Mouse (Mus musculus): ENCODE data around the gene Enox1.

Enox1 gene

GRCm38 (mm10) chr14:77376731-77377130, 220.2 kb downstream of the Enox1 start:
- no peak for DNase-seq

GRCm38 (mm10) chr14:77377439-77377838, 220.9 kb downstream of the Enox1 start:
- DNase-seq = no peak

- no peak for DNase-seq
These were observed 221.3 kb downstream of the Enox1 start for GRCm38 (mm10) chr14:77377873-77378272.

DNA sequence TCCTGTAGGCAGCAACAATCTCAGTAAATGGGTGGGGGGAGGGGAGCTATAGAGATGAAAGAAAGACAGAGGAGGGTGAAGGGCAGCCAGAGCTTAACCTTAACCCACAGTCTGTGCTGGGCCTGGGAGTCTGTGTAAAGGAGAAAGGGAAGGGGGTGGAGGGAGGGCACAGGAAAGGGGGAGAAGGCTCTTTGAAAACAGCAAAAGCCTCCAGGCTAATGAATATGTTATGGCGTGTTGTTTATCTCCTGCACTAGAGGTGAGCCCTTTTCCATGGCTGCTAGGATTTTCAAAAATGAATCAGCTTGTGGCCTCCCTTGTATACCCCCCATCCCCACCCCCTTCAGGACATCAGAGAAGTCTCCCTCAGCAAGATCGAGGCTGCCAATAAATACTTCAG, 225.0 kb downstream of the Enox1 start:
- no peak for DNase-seq

- DNase-seq = no peak
These were observed 229.1 kb downstream of the Enox1 start for GRCm38 (mm10) chr14:77385621-77386020.

DNA sequence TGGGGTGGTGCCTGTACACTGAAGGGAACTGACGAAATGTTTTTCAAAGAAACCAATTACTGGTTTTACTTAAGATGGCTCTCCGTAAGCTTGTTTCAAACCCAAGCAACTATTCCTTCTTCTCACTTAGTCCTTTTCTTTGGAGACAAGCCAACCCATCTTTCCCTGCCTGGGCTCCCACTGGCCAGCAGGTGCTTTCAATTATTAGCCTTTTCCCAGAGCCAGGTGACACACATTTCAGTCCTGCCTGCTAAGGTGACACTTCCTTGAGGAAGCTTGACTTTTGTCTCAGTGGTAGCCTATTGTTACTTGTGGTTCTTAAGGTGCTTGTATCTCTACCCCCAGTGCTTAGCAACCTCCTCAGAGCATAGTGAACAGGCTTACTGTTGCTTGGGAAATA, 231.3 kb downstream of the Enox1 start:
- DNase-seq = no peak

- DNase-seq = no peak
These were observed 232.7 kb downstream of the Enox1 start for GRCm38 (mm10) chr14:77389276-77389675.

DNA sequence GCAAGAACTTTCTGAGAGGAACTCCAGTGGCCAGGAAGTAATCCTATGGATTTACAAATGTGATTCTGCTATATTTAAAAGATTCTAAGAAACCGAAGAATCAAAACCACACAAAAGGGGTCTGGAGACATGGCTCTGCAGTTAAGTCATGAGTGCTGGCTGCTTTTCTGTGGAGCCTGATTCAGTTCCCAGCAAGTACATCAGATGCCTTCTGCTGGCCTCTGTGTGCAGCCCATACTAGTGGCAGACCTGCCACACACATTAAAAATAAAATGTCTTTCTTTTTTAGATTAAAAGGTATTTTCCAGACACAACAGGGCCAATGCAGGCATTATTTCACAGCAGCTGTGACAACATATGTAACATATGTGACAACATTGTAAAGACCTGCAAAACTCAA, 235.9 kb downstream of the Enox1 start:
- DNase-seq = no peak

DNA sequence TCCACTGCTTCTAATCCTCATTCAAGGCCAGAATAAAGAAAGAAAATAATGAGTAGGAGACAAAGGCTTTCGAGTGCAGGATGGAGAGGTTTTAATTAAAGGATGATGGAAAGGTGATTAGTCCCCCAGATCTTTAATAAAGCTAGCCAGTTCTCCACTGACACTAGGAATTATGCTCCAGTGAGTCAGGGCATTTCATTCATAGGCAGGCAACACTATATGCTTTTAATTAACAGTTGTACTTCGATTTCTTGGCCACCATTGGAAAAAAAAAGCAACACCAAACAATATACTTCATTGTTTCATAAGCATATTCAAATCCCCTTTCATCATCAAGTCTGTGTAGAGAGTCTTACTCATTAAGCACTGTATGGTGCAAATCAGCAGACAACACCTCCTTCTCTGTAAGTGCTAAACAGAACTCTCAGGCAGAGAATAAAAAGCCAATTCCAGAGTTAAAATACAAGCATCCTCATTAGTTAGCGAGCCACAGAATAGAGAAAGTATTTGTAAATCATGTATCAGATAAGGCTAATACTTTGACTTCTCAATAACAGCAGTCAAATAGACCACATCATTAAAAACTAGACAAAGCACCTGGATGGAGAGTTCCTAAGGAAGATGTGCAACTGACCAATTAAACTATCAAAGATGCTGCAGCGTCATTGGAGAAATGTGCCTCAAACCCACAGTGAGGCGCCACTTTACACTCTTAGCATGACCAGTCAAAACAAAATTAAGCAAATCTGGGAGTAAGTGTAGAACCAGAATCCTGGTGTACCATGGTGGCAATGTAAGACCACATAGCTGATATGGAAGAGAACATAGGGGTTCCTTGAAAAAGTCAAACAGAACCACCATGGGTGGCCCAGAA, 249.9 kb downstream of the Enox1 start:
- no peak for DNase-seq

- no peak for DNase-seq
These were observed 252.8 kb downstream of the Enox1 start for GRCm38 (mm10) chr14:77409271-77409940.

DNA sequence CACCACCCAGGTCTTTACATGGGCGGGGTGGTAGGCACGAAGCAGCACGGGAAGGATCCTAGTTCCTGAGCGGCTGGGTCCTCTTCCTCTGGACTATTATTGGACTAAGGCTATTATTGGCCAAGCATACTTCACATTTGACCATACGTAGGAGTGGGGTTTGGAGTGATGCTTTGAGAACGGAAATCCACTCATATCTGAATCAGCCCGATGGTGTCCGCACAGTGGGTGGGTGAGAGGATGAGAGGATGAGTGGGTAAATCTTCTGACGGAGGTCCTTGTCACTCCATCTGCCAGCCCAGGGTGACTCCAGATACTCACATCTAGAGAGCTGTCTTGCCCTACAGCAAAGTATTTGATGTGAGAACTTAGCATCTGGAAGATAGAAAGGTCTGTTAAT, 253.8 kb downstream of the Enox1 start:
- DNase-seq = no peak

DNA sequence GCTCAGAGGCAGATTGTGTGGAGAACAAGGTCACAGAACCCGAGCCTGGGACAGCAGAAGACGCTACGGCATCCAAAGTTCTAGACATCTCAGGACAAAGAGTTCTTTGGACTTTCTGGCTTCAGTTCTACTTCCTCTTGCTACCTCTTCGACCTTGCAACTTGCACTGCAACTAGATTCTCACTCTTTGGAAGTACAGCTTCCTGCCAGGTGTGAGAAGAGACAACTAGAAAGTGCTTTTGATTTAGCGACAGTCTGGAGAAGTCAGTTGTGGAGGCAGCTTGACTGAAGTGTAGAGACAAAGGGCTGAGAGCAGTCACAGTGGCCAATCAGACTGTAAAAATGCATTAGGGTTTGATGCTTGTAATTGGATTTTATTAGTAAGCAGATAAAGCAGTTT, 256.5 kb downstream of the Enox1 start:
- DNase-seq = no peak

GRCm38 (mm10) chr14:77416358-77416757, 259.8 kb downstream of the Enox1 start:
- no peak for DNase-seq

GRCm38 (mm10) chr14:77421031-77421430, 264.5 kb downstream of the Enox1 start:
- no peak for DNase-seq

GRCm38 (mm10) chr14:77423194-77423593, 266.6 kb downstream of the Enox1 start:
- DNase-seq = no peak

GRCm38 (mm10) chr14:77439426-77439825, 282.9 kb downstream of the Enox1 start:
- DNase-seq = no peak

DNA sequence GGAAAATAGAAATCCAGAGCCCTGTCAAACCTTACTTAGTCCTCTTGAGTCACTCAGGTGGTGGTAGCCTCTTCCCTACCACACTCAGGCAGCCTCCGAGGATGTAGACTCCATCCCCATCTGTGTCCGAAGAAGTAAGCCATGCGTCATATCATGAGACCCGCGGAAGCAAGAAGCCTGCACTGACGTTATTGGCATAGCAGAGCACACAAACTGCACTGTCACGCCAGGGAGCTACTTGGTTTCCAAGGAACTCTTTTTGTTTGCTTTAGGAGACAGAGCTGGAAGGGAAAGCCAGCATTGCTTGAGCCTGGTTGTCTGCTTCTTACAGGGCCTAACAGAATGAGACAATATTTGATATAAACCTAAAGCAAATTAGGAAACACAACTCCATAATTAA, 284.2 kb downstream of the Enox1 start:
- DNase-seq = no peak

DNA sequence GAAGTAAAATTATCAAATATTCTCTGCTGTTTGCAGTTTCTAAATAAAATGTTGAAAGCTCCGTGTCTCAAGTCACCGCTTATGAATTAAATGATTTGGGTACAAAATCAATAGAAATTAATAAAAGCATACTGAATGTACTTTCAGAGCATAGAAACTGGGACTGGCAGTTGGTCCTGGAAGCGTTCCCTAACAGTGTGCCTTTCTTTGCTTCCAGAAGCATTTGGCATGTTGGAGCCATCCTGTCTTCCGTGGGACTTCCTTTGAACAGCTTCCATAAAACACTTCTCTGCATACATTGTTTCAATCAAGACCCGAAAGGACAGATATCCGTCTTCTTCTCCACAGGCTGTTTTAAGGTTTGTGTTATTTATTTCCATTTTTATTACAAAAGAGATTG, 285.0 kb downstream of the Enox1 start:
- DNase-seq = no peak

DNA sequence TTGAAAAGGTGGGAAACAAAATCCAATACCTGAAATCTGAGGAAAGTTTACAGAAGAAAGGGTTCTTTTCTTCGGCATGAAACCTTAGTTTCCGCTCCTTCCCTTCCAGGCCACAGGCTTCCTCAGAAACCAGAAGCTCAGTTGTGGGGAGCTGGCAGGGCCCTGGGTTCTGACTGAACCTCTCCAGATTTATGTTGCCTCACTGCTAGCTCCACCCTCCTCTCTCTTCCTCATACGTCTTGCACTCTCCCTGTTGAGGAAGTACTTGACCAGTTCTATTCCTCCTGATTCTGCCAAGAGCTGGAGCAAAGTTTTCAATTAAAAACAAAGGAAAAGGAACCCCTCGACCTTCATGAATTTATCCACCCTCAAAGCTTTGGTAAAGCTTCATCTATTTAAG, 291.4 kb downstream of the Enox1 start:
- DNase-seq = no peak

GRCm38 (mm10) chr14:77451916-77452315, 295.4 kb downstream of the Enox1 start:
- no peak for DNase-seq

- DNase-seq = no peak
These were observed 299.5 kb downstream of the Enox1 start for GRCm38 (mm10) chr14:77456066-77456465.

GRCm38 (mm10) chr14:77456876-77457275, 300.3 kb downstream of the Enox1 start:
- no peak for DNase-seq

DNA sequence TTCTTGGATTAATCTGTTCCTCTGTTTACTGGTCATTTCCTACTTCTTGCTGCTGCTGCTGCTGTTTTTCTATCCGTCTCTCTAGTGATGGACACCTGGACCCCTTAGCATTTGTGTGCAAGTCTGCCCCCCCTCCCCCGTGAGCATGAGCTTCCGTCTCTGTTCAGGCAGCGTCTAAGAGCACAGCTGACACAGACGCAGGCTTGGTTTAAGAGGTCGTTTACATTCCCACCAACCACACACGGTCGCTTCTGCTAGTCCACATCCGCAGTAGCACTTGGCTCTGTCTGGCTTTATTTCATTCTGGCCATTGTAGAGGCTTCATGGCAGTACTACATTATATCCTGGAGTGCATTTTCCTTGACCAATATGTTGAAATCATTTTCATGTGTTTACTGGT, 301.7 kb downstream of the Enox1 start:
- no peak for DNase-seq

DNA sequence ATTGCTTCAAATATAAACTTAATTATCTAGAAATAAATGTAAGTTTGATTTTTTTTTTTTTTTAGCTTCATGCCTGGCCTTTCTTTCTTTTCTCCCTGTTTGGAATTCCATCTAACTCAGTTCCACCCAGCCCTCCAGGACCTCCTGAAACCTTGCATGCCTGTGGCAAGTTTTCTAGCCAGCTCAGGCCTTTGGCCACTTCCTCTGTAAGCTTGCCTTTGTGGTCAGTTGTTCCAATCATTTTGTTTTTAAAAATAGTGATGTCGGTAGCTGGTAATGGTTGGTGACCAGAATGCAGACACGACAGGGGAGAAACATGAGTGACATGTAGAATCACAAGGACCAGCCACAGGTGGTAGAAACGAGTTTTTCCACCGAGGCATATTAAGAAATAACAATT, 307.4 kb downstream of the Enox1 start:
- DNase-seq = no peak

- no peak for DNase-seq
These were observed 308.2 kb downstream of the Enox1 start for GRCm38 (mm10) chr14:77464782-77465181.

Data from kidney, adult 9 months (tissue).